Mouse (Mus musculus) neural tube, postnatal 0 days (tissue): Measurements from ENCODE around the gene Mrln. TPM values are rescaled to one million over a fixed set of nuclear protein-coding genes. Genes with fewer than 3 reads are reported as not detected.

ENCODE experiments used
- polyA plus RNA-seq: library from polyadenylated mRNA; unstranded; fragments of >200 nt; fragmentation: Nextera tagmentation; extraction: Ambion mirVana; gene quantifications from 2 replicates; pipeline ENCODE4 v1.2.1, GENCODE M21; 2015

The Mrln gene
- 2.8 TPM in 1 of 2 replicates, not detected in the other for polyA plus RNA-seq

GRCm38 (mm10) chr10:70204505-70205399 is at the start of gene Mrln:
Mrln (plus strand) TSS chr10:70204664.

GRCm38 (mm10) chr10:70244921-70245558 is 40.6 kb downstream of the Mrln start, which contains the start of gene Slc16a9:
Slc16a9 (plus strand) TSS chr10:70245100.

Other genes with a start within 250 kb of the Mrln start
- gene Ccdc6, start 107.5 kb upstream of the Mrln start, polyA plus RNA-seq: 21.2 and 22.0 TPM in 2 replicates
- 2.7 and 3.3 TPM in 2 replicates for gene Slc16a9, start 40.4 kb downstream of the Mrln start, polyA plus RNA-seq
- gene Fam13c, start 235.8 kb downstream of the Mrln start, polyA plus RNA-seq: 18.4 and 20.3 TPM in 2 replicates